Mouse (Mus musculus): ENCODE results near the gene Pgs1. TPM values are rescaled to one million over a fixed set of nuclear protein-coding genes. Genes with fewer than 3 reads are reported as not detected.

Pgs1 gene
- polyA plus RNA-seq, 1 experiment = not detected

DNA sequence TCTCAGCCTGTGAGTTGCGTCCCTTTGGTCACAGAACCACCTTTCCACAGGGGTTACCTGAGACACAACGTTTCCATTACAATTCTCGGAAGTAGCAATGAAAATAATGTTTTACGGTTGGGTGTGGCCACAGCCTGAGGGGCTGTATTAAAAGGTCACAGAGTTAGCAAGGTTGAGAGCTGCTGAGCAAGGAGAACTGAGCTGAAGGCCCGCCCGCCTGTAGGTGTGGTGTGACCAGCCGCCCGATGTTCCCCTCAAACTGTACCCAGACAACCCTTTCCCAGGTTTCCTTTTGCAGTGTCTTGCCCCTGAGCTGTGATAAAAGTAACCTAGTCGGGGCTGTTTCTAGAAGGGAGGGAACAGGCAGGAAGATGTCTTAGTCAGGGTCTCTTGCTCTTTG is 49.0 kb downstream of the Pgs1 start:
- Histone ChIP-seq H3K4me1 (ENCODE audit: control insufficient read depth, insufficient read depth, low read length) (peaks cover 3% of the 10 kb centered on the region; the same call in 1 of the 2 replicates), H3K4me3 (ENCODE audit: insufficient read depth, low read depth, low read length) (no peak overlapping the region), H3K27ac (ENCODE audit: insufficient read depth, low read depth, low read length) (no peak overlapping the region)
- TF ChIP-seq POLR2A (IDR thresholded peaks at IDR 0.05; ENCODE audit: insufficient read depth, low read depth, low read length) = no peak
- no peak for TF ChIP-seq CTCF (IDR thresholded peaks at IDR 0.05; ENCODE audit: insufficient read depth, low read depth, low read length)
- WGBS = 84% methylated on average over 9 of the region's 9 CpGs

DNA sequence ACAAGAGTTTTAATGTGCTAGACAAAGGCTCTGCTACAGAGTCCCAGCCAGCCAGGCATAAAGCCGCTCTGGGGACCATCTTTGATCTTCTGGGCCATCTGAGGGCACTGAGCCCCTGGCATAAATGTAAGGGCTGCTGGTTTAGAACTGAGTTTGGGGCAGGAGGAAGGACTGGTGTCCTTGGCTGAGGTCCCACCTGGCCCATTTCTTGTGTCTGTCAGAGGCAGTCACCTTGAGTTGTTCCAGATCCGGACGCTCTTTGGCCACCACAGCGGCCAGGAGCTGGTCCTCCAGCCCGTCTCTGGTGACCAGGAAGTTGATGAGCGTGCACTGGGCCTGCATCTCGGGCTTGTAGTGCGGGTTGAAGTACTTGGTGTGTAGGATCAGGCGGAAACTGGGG is 56.7 kb downstream of the Pgs1 start:
- H3K4me1 ChIP-seq (ENCODE audit: control insufficient read depth, insufficient read depth, low read length) = peaks cover 12% of the 10 kb centered on the region
- TF ChIP-seq CTCF (IDR thresholded peaks at IDR 0.05; ENCODE audit: insufficient read depth, low read depth, low read length) = no peak
- TF ChIP-seq POLR2A (IDR thresholded peaks at IDR 0.05; ENCODE audit: insufficient read depth, low read depth, low read length) = no peak
- H3K27ac ChIP-seq (ENCODE audit: insufficient read depth, low read depth, low read length) = no peak overlapping the region
- 86% methylated on average over 9 of the region's 9 CpGs for WGBS
- no peak overlapping the region for H3K4me3 ChIP-seq (ENCODE audit: insufficient read depth, low read depth, low read length)

GRCm38 (mm10) chr11:118043293-118043907 is 57.3 kb downstream of the Pgs1 start:
- WGBS = 43% methylated on average over 14 of the region's 14 CpGs
- Histone ChIP-seq H3K27ac (ENCODE audit: insufficient read depth, low read depth, low read length) (no peak overlapping the region), H3K4me3 (ENCODE audit: insufficient read depth, low read depth, low read length) (no peak overlapping the region), H3K4me1 (ENCODE audit: control insufficient read depth, insufficient read depth, low read length) (peaks cover 12% of the 10 kb centered on the region)
- no peak for TF ChIP-seq POLR2A (IDR thresholded peaks at IDR 0.05; ENCODE audit: insufficient read depth, low read depth, low read length)
- TF ChIP-seq CTCF (IDR thresholded peaks at IDR 0.05; ENCODE audit: insufficient read depth, low read depth, low read length) = no peak

DNA sequence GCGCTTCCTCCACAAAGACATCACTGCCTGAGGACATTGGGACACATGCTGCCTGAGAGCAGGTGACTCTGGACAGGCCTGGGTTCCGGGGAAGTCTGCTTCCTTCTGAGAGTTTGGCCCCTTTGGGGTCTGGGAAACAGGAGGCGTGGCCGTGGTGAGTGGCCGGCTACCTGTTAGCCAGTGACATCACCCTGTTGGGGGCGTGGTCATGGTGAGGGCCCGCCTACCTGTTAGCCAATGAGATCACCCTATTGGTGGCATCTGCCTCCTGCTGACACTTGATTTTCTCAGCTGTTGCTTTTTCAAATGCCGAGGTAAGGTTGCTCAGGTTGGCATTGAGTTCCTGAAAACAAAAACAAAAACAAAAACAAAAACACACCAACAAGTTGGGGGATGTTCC is 63.5 kb downstream of the Pgs1 start:
- H3K4me3 ChIP-seq (ENCODE audit: insufficient read depth, low read depth, low read length) = no peak overlapping the region
- H3K4me1 ChIP-seq (ENCODE audit: control insufficient read depth, insufficient read depth, low read length) = no peaks in the 10 kb centered on the region
- WGBS = 51% methylated on average over 8 of the region's 8 CpGs
- TF ChIP-seq CTCF (IDR thresholded peaks at IDR 0.05; ENCODE audit: insufficient read depth, low read depth, low read length) (no peak), POLR2A (IDR thresholded peaks at IDR 0.05; ENCODE audit: insufficient read depth, low read depth, low read length) (no peak)
- no peak overlapping the region for H3K27ac ChIP-seq (ENCODE audit: insufficient read depth, low read depth, low read length)

- WGBS = 90% methylated on average over 16 of the region's 16 CpGs
- H3K4me1 ChIP-seq (ENCODE audit: control insufficient read depth, insufficient read depth, low read length) = no peaks in the 10 kb centered on the region
- no peak overlapping the region for H3K4me3 ChIP-seq (ENCODE audit: insufficient read depth, low read depth, low read length)
- H3K27ac ChIP-seq (ENCODE audit: insufficient read depth, low read depth, low read length) = no peak overlapping the region
- TF ChIP-seq CTCF (IDR thresholded peaks at IDR 0.05; ENCODE audit: insufficient read depth, low read depth, low read length) = no peak
- no peak for TF ChIP-seq POLR2A (IDR thresholded peaks at IDR 0.05; ENCODE audit: insufficient read depth, low read depth, low read length)
Observed at GRCm38 (mm10) chr11:118050174-118050573, 64.1 kb downstream of the Pgs1 start.

DNA sequence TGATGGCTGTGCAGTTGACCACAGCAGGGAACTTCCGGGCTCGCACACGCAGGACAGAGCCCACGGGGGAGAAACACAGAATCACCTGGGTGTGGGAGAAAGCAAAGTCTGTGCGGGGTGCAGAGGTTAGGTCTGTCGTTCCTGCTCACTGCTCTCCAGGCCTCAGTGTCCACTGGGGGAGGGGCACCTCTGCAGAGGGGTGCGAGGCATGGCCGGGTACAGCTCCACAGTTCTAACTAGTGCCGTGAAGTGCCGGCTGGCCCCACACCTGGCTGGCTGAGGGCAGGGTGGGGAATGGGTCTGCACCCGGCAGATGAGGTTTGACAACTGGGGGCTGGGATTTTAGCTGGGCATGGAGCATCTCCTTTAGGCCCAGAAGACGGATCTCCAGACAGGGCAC is 72.3 kb downstream of the Pgs1 start:
- 80% methylated on average over 12 of the region's 12 CpGs for WGBS
- H3K27ac ChIP-seq (ENCODE audit: insufficient read depth, low read depth, low read length) = no peak overlapping the region
- no peaks in the 10 kb centered on the region for H3K4me1 ChIP-seq (ENCODE audit: control insufficient read depth, insufficient read depth, low read length)
- no peak for TF ChIP-seq POLR2A (IDR thresholded peaks at IDR 0.05; ENCODE audit: insufficient read depth, low read depth, low read length)
- no peak for TF ChIP-seq CTCF (IDR thresholded peaks at IDR 0.05; ENCODE audit: insufficient read depth, low read depth, low read length)
- no peak overlapping the region for H3K4me3 ChIP-seq (ENCODE audit: insufficient read depth, low read depth, low read length)

GRCm38 (mm10) chr11:118058872-118059271 is 72.8 kb downstream of the Pgs1 start:
- 58% methylated on average over 10 of the region's 10 CpGs for WGBS
- no peaks in the 10 kb centered on the region for H3K4me1 ChIP-seq (ENCODE audit: control insufficient read depth, insufficient read depth, low read length)
- no peak for TF ChIP-seq CTCF (IDR thresholded peaks at IDR 0.05; ENCODE audit: insufficient read depth, low read depth, low read length)
- TF ChIP-seq POLR2A (IDR thresholded peaks at IDR 0.05; ENCODE audit: insufficient read depth, low read depth, low read length) = no peak

GRCm38 (mm10) chr11:118060038-118060437 is 73.9 kb downstream of the Pgs1 start:
- H3K27ac ChIP-seq (ENCODE audit: insufficient read depth, low read depth, low read length) = no peak overlapping the region
- TF ChIP-seq POLR2A (IDR thresholded peaks at IDR 0.05; ENCODE audit: insufficient read depth, low read depth, low read length) = no peak
- no peak for TF ChIP-seq CTCF (IDR thresholded peaks at IDR 0.05; ENCODE audit: insufficient read depth, low read depth, low read length)
- H3K4me3 ChIP-seq (ENCODE audit: insufficient read depth, low read depth, low read length) = no peak overlapping the region
- WGBS = 93% methylated on average over 14 of the region's 14 CpGs
- H3K4me1 ChIP-seq (ENCODE audit: control insufficient read depth, insufficient read depth, low read length) = no peaks in the 10 kb centered on the region

More at GRCm38 (mm10) chr11:118058872-118059271, 72.8 kb downstream of the Pgs1 start:
- Histone ChIP-seq H3K4me3 (ENCODE audit: insufficient read depth, low read depth, low read length) (no peak overlapping the region), H3K27ac (ENCODE audit: insufficient read depth, low read depth, low read length) (no peak overlapping the region)

DNA sequence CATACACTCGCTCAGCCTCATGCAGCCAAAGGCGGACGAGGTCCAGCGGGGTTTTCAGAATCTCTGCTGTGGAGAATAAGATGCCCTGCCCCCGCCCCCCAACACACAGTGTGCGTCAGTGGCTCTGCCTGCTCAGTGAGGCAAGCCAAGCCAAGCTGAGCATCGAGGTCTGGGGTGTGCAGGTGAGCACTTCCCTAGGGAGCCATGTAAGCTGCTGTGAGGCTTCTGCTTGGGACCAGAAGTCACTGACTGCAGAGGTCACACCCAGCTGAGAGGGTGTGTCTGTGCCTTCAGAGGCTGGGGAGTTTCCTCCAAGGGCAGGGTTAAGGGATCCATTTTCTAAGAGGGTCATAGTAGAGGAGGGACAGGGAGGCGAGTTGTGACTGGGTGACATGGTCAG is 81.5 kb downstream of the Pgs1 start:
- no peaks in the 10 kb centered on the region for H3K4me1 ChIP-seq (ENCODE audit: control insufficient read depth, insufficient read depth, low read length)
- WGBS = 83% methylated on average over 8 of the region's 8 CpGs
- TF ChIP-seq POLR2A (IDR thresholded peaks at IDR 0.05; ENCODE audit: insufficient read depth, low read depth, low read length) (no peak), CTCF (IDR thresholded peaks at IDR 0.05; ENCODE audit: insufficient read depth, low read depth, low read length) (no peak)
- H3K27ac ChIP-seq (ENCODE audit: insufficient read depth, low read depth, low read length) = no peak overlapping the region
- no peak overlapping the region for H3K4me3 ChIP-seq (ENCODE audit: insufficient read depth, low read depth, low read length)

All from olfactory bulb, adult 2 months (tissue).